In genomic region chr7:95814865-95815264, GRCm38 (mm10) we compare ENCODE assay signal across 19 mouse cellular contexts.
DNase-seq lines count a peak whose midpoint lies in the region; ATAC-seq lines count a peak whose summit lies in the region.
"Had no signal": no experiment of that assay in that cellular context is flagged by ENCODE, and none has a peak within 500 bp of the region (broad histone marks: within the 10 kb centered on the region; RNA-seq: fewer than 3 reads in every experiment).

No protein-coding gene starts in this region.

- H3K4me1 ChIP-seq in kidney, embryonic 14.5 days (ENCODE audit: control insufficient read depth, insufficient read depth, low read length), result peaks cover under 1% of the 10 kb centered on the region; the same call in 1 of the 2 replicates
- 0 out of 2 replicates have a peak, but pooled peaks cover 11% of the 10 kb centered on the region for H3K4me1 ChIP-seq in midbrain, embryonic 12.5 days
- H3K4me1 ChIP-seq in midbrain, embryonic 16.5 days (ENCODE audit: control insufficient read depth, insufficient read depth, low read length), result peaks cover 2% of the 10 kb centered on the region; the same call in 1 of the 2 replicates
- peaks cover 17% of the 10 kb centered on the region for H3K4me1 ChIP-seq in embryonic facial prominence, embryonic 10.5 days
- peaks cover 3% of the 10 kb centered on the region; the same call in 1 of the 2 replicates for H3K4me1 ChIP-seq in midbrain, embryonic 14.5 days (ENCODE audit: control insufficient read depth, insufficient read depth, low read length)
- H3K4me1 ChIP-seq: embryonic facial prominence, embryonic 13.5 days; heart, embryonic 10.5 days; stomach, embryonic 15.5 days had no signal

- no peak overlapping the region for H3K4me2 ChIP-seq in kidney, embryonic 14.5 days (replicated peaks; ENCODE audit: low read depth, low read length)
- H3K4me2 ChIP-seq in midbrain, embryonic 12.5 days (replicated peaks), result no peak overlapping the region
- H3K4me2 ChIP-seq in midbrain, embryonic 16.5 days (ENCODE audit: low read length), result no peak overlapping the region
- no peak overlapping the region for H3K4me2 ChIP-seq in midbrain, embryonic 14.5 days (ENCODE audit: low read length)
- H3K4me2 ChIP-seq: embryonic facial prominence, embryonic 13.5 days; hindbrain, embryonic 14.5 days; liver, embryonic 11.5 days; stomach, embryonic 15.5 days had no signal

- 33% methylated on average over 2 of the region's 2 CpGs for WGBS in kidney, embryonic 14.5 days
- WGBS in midbrain, embryonic 12.5 days, result 4% methylated on average over 2 of the region's 2 CpGs
- 2% methylated on average over 2 of the region's 2 CpGs for WGBS in midbrain, embryonic 16.5 days
- WGBS in embryonic facial prominence, embryonic 10.5 days, result 9% methylated on average over 2 of the region's 2 CpGs
- WGBS in midbrain, embryonic 14.5 days, result 3% methylated on average over 2 of the region's 2 CpGs

- H3K27ac ChIP-seq in kidney, embryonic 14.5 days (ENCODE audit: low read depth, low read length), result peak overlapping the region; percentile 17; the same call in 1 of the 2 replicates
- H3K27ac ChIP-seq in midbrain, embryonic 12.5 days (replicated peaks), result no peak overlapping the region
- no peak overlapping the region for H3K27ac ChIP-seq in midbrain, embryonic 16.5 days (ENCODE audit: low read length)
- H3K27ac ChIP-seq in embryonic facial prominence, embryonic 10.5 days (replicated peaks), result peak overlapping the region; percentile 66
- no peak overlapping the region for H3K27ac ChIP-seq in midbrain, embryonic 14.5 days (replicated peaks; ENCODE audit: low read depth, low read length)
- H3K27ac ChIP-seq: embryonic facial prominence, embryonic 13.5 days; heart, embryonic 10.5 days; hindbrain, embryonic 14.5 days; stomach, embryonic 15.5 days had no signal

- no peak for DNase-seq in kidney, adult 11 months
- DNase-seq in embryonic facial prominence, embryonic 10.5 days (ENCODE audit: low spot score), result peak; percentile 29
- DNase-seq in midbrain, embryonic 14.5 days, result peak; percentile 16
- no peak for DNase-seq in left cerebral cortex, postnatal 14 days (ENCODE audit: low spot score in 2 of 2)
- DNase-seq in adipocyte (ENCODE audit: low spot score), result no peak
- DNase-seq: cerebellum, postnatal 10 days; heart, postnatal 10 days; kidney, postnatal 25 days; layer of hippocampus, adult 9-11 months; right cerebral cortex, postnatal 14 days had no signal

- H3K36me3 ChIP-seq in kidney, embryonic 14.5 days (ENCODE audit: control insufficient read depth, insufficient read depth, low read length), result no peaks in the 10 kb centered on the region
- no peaks in the 10 kb centered on the region for H3K36me3 ChIP-seq in midbrain, embryonic 12.5 days
- no peaks in the 10 kb centered on the region for H3K36me3 ChIP-seq in midbrain, embryonic 16.5 days (ENCODE audit: control insufficient read depth, insufficient read depth, low read length)
- H3K36me3 ChIP-seq in embryonic facial prominence, embryonic 10.5 days (replicated peaks), result no peaks in the 10 kb centered on the region
- H3K36me3 ChIP-seq in midbrain, embryonic 14.5 days (ENCODE audit: control insufficient read depth, insufficient read depth, low read length), result no peaks in the 10 kb centered on the region
- H3K36me3 ChIP-seq: embryonic facial prominence, embryonic 13.5 days; heart, embryonic 10.5 days; stomach, embryonic 15.5 days had no signal

- H3K9me3 ChIP-seq in kidney, embryonic 14.5 days (ENCODE audit: control insufficient read depth, low read length), result no peaks in the 10 kb centered on the region
- no peaks in the 10 kb centered on the region for H3K9me3 ChIP-seq in midbrain, embryonic 12.5 days
- no peaks in the 10 kb centered on the region for H3K9me3 ChIP-seq in midbrain, embryonic 16.5 days (replicated peaks; ENCODE audit: control insufficient read depth, low read length, poor library complexity, severe bottlenecking)
- H3K9me3 ChIP-seq in embryonic facial prominence, embryonic 10.5 days, result no peaks in the 10 kb centered on the region
- H3K9me3 ChIP-seq in midbrain, embryonic 14.5 days (ENCODE audit: control insufficient read depth, low read length), result no peaks in the 10 kb centered on the region
- H3K9me3 ChIP-seq: embryonic facial prominence, embryonic 13.5 days; heart, embryonic 10.5 days; stomach, embryonic 15.5 days had no signal

- intact Hi-C loops in left cerebral cortex, postnatal 14 days (cut with DNase I), result no loop called here

- ATAC-seq in kidney, embryonic 14.5 days (ENCODE audit: low FRiP score, low TSS enrichment), result 0 out of 2 replicates have a peak, but pooled peaks have one; percentile 46
- ATAC-seq in midbrain, embryonic 12.5 days (ENCODE audit: low FRiP score, low read depth), result 0 out of 2 replicates have a peak, but pooled peaks have one; percentile 27
- ATAC-seq in midbrain, embryonic 16.5 days, result no peak
- ATAC-seq in midbrain, embryonic 14.5 days (ENCODE audit: low FRiP score, low TSS enrichment), result no peak
- ATAC-seq: intestine, postnatal 0 days had no signal

- H3K4me3 ChIP-seq in kidney, embryonic 14.5 days (ENCODE audit: low read length), result no peak overlapping the region
- H3K4me3 ChIP-seq in midbrain, embryonic 12.5 days, result no peak overlapping the region
- no peak overlapping the region for H3K4me3 ChIP-seq in midbrain, embryonic 16.5 days (ENCODE audit: low read depth, low read length)
- H3K4me3 ChIP-seq in embryonic facial prominence, embryonic 10.5 days, result no peak overlapping the region
- no peak overlapping the region for H3K4me3 ChIP-seq in midbrain, embryonic 14.5 days (replicated peaks; ENCODE audit: low read depth, low read length)
- H3K4me3 ChIP-seq: embryonic facial prominence, embryonic 13.5 days; heart, embryonic 10.5 days; stomach, embryonic 15.5 days had no signal

- H3K27me3 ChIP-seq in kidney, embryonic 14.5 days (ENCODE audit: control insufficient read depth, insufficient read depth, low read length), result no peaks in the 10 kb centered on the region
- no peaks in the 10 kb centered on the region for H3K27me3 ChIP-seq in midbrain, embryonic 12.5 days
- H3K27me3 ChIP-seq in midbrain, embryonic 16.5 days (ENCODE audit: control insufficient read depth, insufficient read depth, low read depth, low read length), result no peaks in the 10 kb centered on the region
- no peaks in the 10 kb centered on the region for H3K27me3 ChIP-seq in embryonic facial prominence, embryonic 10.5 days (replicated peaks; ENCODE audit: low read depth, poor library complexity, severe bottlenecking)
- no peaks in the 10 kb centered on the region for H3K27me3 ChIP-seq in midbrain, embryonic 14.5 days (ENCODE audit: control insufficient read depth, insufficient read depth, low read length)
- H3K27me3 ChIP-seq: embryonic facial prominence, embryonic 13.5 days; stomach, embryonic 15.5 days had no signal

- H3K9ac ChIP-seq in kidney, embryonic 14.5 days (ENCODE audit: low read depth, low read length), result no peak overlapping the region
- H3K9ac ChIP-seq in midbrain, embryonic 12.5 days (replicated peaks), result no peak overlapping the region
- no peak overlapping the region for H3K9ac ChIP-seq in midbrain, embryonic 16.5 days (ENCODE audit: low read depth, low read length)
- no peak overlapping the region for H3K9ac ChIP-seq in midbrain, embryonic 14.5 days (replicated peaks; ENCODE audit: low read length)
- H3K9ac ChIP-seq: embryonic facial prominence, embryonic 13.5 days; hindbrain, embryonic 14.5 days; stomach, embryonic 15.5 days had no signal

Comparison
In these comparisons a context has a peak if more than half of its experiments do, and no peak if none do; other contexts are left out.
1. ATAC-seq: peak in kidney, embryonic 14.5 days (single experiment) and midbrain, embryonic 12.5 days (single experiment); none in midbrain, embryonic 16.5 days (single experiment) and midbrain, embryonic 14.5 days (single experiment).
2. H3K27ac ChIP-seq: peak in kidney, embryonic 14.5 days (single experiment) and embryonic facial prominence, embryonic 10.5 days (single experiment); none in midbrain, embryonic 12.5 days (single experiment), midbrain, embryonic 16.5 days (single experiment) and midbrain, embryonic 14.5 days (single experiment).
3. DNase-seq: peak in embryonic facial prominence, embryonic 10.5 days (single experiment) and midbrain, embryonic 14.5 days (single experiment); none in kidney, adult 11 months (single experiment), left cerebral cortex, postnatal 14 days (0 of 2) and adipocyte (single experiment).